Mouse (Mus musculus) ovary, adult 2 months (tissue): ENCODE data around the gene Tmem262. TPM values are rescaled to one million over a fixed set of nuclear protein-coding genes. Genes with fewer than 3 reads are reported as not detected.

Experiments
- polyA plus RNA-seq: library from polyadenylated mRNA; depleted of rRNA; stranded (reverse); fragments of >200 nt; gene quantifications from 2 replicates; pipeline ENCODE4 v1.2.3, GENCODE M21; 2012; rRNA removed

Gene Tmem262
- not detected in 2 replicates for polyA plus RNA-seq

GRCm38 (mm10) chr19:6079983-6080480 lies at the start of gene Tmem262:
Tmem262 (plus strand) TSS chr19:6080033.

DNA sequence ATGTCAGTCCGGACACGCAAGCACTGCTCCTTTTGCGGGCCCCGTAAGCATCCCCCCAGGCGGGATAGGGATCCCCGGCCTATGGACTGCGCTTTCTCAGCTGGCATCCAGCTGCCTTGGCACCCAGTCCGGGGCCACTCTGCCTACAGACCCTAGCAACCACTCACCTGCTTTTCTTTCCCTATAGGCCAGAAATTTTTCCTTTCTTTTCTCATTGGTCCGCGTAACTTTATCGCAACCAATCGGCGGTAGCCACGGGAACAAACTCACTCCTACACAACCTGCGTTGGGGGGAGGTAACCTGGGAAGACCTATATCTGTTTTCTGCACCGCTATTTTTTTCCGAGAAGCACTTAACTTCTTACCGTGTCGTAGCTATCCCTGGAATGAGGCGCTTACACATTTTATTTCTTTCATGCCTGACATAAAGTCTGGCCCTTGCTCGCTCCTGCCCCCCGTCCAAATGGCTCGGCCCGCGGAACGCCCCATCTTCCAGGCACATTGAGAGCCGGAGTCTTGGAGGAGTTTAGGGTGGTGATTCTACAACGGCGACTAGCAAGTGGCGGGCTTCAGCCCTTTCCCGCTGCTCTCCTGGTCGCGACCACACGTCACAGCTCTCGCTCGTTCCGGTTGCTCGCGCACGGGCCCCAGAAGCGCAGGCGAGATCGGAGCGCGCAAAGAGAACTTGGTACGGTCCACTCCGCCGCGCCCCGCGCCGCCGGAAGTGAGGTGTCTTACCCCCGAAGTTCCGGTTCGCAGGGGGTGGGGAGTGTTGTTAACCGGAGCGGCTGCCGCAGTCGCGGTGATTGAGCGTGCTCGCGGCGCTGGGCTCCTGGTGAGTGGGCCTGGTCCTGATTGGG lies 33.3 kb upstream of the Tmem262 start, which contains the start of gene Syvn1:
TSS of gene Syvn1 (plus strand) at position 283 of the 860 bp plus-strand sequence.

DNA sequence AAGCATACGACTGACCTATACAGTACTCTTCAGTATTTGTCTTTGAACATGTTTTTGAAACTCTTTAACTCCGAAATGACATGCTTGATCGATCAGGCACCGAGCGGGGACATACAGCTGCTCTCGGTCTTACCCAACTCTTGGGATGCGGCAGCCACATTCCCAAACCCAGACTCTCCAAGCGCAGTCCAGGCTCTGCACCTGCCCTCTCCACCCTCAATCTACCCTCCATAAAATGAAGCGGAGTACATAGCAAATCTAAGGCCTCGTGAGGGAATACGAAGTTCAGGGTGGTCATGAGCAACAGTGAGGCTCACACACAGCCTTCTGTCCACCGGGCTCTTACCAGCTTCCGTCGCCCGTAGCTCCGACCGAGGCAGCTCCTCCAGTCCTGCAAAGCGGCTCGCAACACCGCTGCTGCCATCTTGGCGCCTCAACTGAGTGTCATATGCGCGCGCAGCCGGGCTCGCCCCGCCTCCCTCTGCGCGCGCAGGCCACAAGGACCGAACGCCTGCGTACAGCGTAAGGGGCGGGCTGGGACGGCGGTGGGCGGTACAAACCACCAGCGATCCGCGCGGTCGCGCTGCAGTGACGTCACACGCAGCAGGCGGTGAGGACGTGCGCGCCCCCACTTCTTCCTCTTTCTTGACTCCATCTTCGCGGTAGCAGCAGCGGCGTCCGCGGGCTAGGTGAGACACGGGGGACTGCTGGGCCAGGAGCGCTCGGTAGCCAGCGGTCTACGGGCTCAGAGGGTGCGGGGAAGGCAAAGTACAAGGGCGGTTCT lies 22.3 kb upstream of the Tmem262 start, which contains the start of the genes Mrpl49 and Fau:
TSS of gene Mrpl49 (minus strand) at position 473 of the 784 bp plus-strand sequence.
TSS of gene Fau (plus strand) at position 532 of the 784 bp plus-strand sequence.

DNA sequence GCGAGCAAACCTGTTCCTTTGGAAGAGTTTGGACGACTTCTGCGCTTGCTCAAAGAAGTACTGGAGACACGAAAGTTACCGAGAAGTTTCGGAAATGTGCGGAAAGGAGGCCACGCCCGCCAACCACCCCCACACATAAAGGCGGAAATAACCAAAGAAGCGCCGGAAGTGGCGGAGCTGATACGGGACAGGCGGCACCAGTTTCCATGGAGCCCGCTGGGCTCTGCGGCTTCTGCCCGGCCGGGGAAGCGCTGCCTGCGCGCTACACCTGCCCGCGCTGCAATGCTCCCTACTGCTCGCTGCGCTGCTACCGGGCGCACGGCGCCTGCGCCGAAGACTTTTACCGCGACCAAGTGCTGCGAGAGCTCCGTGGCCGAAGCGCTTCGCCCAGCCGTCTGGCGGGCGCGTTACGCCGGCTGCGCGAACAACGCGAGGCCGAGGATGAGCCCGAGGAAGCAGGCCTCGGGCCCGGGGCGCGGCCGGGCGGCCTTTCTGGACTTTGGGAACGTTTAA lies 18.8 kb upstream of the Tmem262 start, which contains the start of gene Znhit2:
TSS of gene Znhit2 (plus strand) at position 172 of the 513 bp plus-strand sequence.

DNA sequence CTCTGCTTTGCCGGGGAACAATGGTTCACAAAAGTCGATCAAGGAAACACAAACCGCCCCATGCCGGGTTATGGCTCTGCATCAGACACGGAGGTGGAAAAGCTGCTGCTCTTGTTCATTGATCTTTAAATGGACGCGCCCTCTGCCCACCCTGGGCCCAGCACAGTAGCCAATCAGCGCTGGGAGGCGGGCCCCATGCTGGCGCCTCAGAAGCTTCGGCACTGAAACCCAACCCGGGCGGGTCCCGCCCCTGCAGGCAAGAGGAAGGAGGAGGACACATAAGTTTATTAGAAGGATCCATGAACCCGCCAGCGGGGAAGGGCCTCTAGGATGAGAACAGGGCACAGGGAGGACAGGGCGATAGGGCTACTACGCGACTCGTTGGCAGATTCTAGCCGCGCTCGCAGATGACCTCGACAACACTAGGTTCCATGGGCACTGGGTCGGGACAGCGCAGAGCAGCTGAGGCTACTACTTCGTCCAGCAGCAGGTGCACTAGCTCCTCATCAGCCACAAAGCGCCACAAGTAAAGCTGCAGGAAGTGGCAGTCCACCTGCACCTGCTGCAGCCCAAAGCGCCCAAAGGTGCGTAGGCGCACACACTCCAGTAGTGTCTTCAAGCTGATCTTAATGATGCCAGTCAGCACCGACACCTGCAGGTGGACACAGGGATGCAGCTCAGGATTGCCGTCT lies 12.0 kb upstream of the Tmem262 start, which contains the start of gene Tm7sf2:
TSS of gene Tm7sf2 (minus strand) at position 650 of the 692 bp plus-strand sequence.

DNA sequence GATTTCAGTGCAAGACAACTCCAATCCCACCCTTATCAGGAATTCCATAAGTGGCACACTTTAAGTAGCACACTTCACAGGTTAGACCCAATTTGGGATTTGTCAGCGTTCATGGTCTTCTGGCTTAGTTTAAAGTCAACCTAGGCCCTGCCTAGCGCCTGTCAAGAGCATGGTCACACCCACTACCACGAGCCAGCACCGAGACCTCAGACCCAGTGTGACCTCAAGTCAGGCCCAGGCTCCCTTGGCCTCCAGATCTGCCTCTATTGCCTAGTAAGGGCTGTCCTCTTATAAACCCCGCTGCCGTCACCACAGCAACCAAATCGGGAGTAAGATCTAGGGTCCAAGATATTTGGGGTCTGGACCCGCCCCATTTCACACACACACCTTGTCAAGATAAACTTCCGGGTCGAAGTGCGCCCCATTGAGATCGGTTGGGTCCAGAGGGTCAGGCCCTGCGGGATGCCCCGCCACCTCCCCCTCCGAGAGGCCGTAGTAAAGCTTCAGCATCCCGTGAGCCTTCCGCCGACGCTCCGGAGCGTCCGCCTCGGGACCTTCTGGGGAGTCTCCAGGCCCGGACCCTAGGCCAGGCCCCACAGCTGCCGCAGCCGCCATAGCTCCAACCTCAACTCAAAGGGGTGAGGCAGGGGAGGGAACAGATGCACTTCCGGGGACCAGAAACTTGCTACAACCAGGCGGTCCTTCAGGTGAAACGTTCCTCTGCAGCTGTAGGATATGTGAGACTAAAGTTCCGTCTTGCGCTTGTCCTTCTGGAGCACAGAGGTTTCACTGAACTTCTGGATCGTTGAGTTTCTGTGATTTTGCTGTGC lies 3.1 kb upstream of the Tmem262 start, which contains the start of gene Vps51:
TSS of gene Vps51 (minus strand) at position 668 of the 830 bp plus-strand sequence.

DNA sequence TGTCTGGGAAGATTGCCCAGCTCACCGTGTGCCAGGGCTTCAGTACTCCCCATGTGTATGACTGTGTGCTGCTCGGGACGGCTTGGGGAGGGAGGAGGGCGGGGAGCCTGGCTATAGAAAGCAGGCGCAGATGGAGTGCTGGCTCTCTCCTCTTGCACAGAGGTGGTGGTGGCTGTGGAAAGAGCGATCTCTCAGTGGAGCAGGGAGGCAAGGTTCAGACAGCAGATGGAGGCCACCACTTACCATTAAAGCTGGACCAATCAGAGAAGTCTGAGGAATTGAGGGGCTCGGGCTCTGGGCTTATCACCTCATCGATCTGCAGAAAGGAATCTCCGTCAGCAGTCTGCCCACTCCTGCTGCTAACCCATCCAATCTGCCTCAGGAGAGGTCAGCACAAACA lies 2.3 kb downstream of the Tmem262 start, which contains the start of gene Gm28374:
TSS of gene Gm28374 (minus strand) at position 101 of the 400 bp plus-strand sequence.

GRCm38 (mm10) chr19:6084478-6085248 lies 4.8 kb downstream of the Tmem262 start, which contains the start of the genes Zfpl1 and Cdca5:
Zfpl1 (minus strand) TSS chr19:6084956.
Cdca5 (plus strand) TSS chr19:6084983.

DNA sequence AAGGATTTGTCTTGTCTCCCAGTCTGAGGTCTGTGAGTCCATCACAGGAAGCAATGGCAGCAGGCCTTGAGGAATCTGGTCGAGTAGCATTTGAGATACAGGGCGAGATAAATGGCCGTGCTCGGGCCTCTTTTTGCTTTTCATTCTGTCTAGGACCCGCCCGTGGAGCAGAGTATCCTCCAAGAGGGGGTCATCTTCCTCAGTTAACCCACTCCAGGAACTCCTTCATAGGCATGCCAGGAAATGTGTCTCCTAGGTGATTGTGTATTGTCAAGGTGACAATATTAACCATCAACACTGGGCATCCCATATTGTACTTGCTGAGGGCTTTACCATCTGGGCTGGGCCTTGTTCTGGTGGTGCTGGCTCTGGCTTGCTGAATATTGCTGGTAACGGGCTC lies 14.3 kb downstream of the Tmem262 start, which contains the start of gene AC131692.1:
TSS of gene AC131692.1 (plus strand) at position 301 of the 400 bp plus-strand sequence.

DNA sequence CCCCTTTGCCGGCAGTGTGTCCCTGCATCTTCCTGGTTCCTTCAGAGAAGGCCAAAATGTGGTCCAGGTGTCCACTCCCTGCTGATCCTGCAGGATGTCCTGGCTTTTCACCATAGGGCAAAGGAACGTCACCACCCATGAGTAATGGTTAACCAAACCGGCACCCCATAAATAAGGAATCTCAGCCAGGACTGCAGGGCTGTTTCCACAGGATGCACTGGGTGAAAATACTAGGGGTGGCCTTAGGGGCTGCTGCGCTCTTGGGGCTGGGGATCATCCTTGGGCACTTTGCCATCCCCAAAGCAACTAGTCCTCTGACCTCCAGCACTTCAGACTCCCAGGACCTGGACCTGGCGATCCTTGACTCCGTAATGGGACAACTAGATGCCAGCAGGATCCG lies 25.8 kb downstream of the Tmem262 start, which contains the start of gene Naaladl1:
TSS of gene Naaladl1 (plus strand) at position 197 of the 400 bp plus-strand sequence.

DNA sequence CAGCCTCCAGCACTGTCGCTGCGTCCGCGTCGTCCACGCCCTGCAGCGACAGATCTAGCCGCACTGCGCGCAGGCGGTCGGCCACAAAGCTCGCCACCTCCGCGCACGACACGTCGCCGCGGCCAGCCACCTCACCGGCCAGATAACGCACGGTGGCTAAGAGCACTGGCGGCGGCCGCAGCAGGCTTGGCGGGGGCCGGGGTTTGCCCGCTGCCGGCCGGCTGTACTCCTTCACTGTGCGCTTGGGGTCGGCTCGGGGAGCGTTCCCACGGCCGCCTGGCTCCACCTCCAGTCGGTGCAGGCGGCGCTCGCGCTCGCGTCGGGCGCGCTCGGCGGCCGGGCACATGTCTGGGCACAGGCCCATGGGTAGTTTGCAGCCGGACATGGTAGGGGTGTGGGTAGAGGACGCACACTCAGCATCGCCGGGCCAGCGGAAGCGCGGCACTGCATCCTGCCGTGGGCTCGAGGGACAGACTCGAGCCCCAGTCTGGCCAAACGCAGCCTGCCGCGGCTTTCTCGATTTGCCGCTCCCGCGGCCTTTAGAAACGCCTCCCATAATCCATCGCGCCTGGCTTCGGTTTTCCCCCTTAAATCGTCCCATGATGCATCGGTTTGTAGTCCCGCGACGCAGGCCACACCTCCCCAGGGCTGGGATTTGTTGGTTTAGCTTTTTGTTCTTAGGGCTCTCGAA lies 38.3 kb downstream of the Tmem262 start, which contains the start of gene Sac3d1:
TSS of gene Sac3d1 (minus strand) at position 665 of the 691 bp plus-strand sequence.

DNA sequence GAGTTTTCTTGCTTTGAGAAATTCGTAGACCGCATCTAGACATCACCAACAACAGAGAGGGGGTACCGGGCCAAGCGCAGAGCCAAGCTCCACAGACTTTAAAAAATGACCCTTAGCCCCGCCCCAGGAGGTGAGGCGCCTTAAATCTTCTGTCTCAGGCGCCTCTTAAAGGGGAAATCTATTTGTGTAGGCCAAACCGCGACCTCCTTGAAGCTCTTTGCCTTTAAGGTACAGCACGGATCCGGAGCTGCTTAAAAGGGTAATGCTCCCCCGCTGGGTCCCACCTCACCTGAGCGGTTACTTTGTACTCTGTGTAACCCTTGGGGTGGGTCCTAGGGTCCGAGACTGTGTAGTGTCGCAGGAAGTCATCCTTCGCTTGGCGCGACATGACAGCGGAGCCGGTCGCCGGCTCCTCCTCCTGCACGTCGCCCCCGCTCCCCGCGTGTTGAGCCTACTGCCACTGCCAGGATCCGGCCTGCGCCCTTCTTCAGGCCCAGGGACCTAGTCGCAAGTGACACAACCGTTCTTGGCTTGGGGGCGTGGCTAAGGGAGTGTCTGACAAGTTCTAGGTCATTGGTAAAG lies 48.0 kb downstream of the Tmem262 start, which contains the start of gene Snx15:
TSS of gene Snx15 (minus strand) at position 545 of the 582 bp plus-strand sequence.

Other genes starting within 250 kb of the Tmem262 start
- 28.5 and 32.7 TPM in 2 replicates for gene Frmd8, start 204.8 kb upstream of the Tmem262 start, polyA plus RNA-seq
- gene Slc25a45, start 202.2 kb upstream of the Tmem262 start, polyA plus RNA-seq = 16.3 and 25.9 TPM in 2 replicates
- 0.72 and 0.84 TPM in 2 replicates for gene Tigd3, start 185.9 kb upstream of the Tmem262 start, polyA plus RNA-seq
- 104 and 124 TPM in 2 replicates for gene Dpf2, start 167.0 kb upstream of the Tmem262 start, polyA plus RNA-seq
- gene Cdc42ep2, start 155.2 kb upstream of the Tmem262 start, polyA plus RNA-seq = 8.6 and 9.2 TPM in 2 replicates
- gene Pola2, start 115.8 kb upstream of the Tmem262 start, polyA plus RNA-seq = 29.1 and 51.7 TPM in 2 replicates
- not detected in 2 replicates for gene Slc22a20, start 93.9 kb upstream of the Tmem262 start, polyA plus RNA-seq
- gene Capn1, start 64.1 kb upstream of the Tmem262 start, polyA plus RNA-seq = 43.3 and 43.5 TPM in 2 replicates
- gene Syvn1, start 33.5 kb upstream of the Tmem262 start, polyA plus RNA-seq = 67.4 and 71.4 TPM in 2 replicates
- 18.5 and 22.7 TPM in 2 replicates for gene Mrpl49, start 22.2 kb upstream of the Tmem262 start, polyA plus RNA-seq
- gene Fau, start 22.2 kb upstream of the Tmem262 start, polyA plus RNA-seq = 2,067 and 2,719 TPM in 2 replicates
- 98.8 and 129 TPM in 2 replicates for gene Znhit2, start 18.8 kb upstream of the Tmem262 start, polyA plus RNA-seq
- 64.3 and 73.1 TPM in 2 replicates for gene Tm7sf2, start 11.7 kb upstream of the Tmem262 start, polyA plus RNA-seq
- 102 and 114 TPM in 2 replicates for gene Vps51, start 2.8 kb upstream of the Tmem262 start, polyA plus RNA-seq
- 0.52 and 0.77 TPM in 2 replicates for gene Gm28374, start 2.2 kb downstream of the Tmem262 start, polyA plus RNA-seq
- gene Zfpl1, start 4.9 kb downstream of the Tmem262 start, polyA plus RNA-seq = 107 and 147 TPM in 2 replicates
- gene Cdca5, start 5.0 kb downstream of the Tmem262 start, polyA plus RNA-seq = 5.0 and 7.6 TPM in 2 replicates
- gene AC131692.1, start 14.4 kb downstream of the Tmem262 start, polyA plus RNA-seq = not detected in 2 replicates
- 0.57 and 0.89 TPM in 2 replicates for gene Naaladl1, start 25.7 kb downstream of the Tmem262 start, polyA plus RNA-seq
- 95.3 and 147 TPM in 2 replicates for gene Sac3d1, start 38.6 kb downstream of the Tmem262 start, polyA plus RNA-seq
- gene Snx15, start 48.3 kb downstream of the Tmem262 start, polyA plus RNA-seq = 30.1 and 33.9 TPM in 2 replicates
- gene Batf2, start 61.0 kb downstream of the Tmem262 start, polyA plus RNA-seq = 5.3 and 8.6 TPM in 2 replicates
- gene Arl2, start 61.5 kb downstream of the Tmem262 start, polyA plus RNA-seq = 157 and 174 TPM in 2 replicates
- 0.44 and 0.75 TPM in 2 replicates for gene Majin, start 104.4 kb downstream of the Tmem262 start, polyA plus RNA-seq
- 58.5 and 77.5 TPM in 2 replicates for gene Gpha2, start 146.3 kb downstream of the Tmem262 start, polyA plus RNA-seq
- 108 and 236 TPM in 2 replicates for gene Ppp2r5b, start 155.8 kb downstream of the Tmem262 start, polyA plus RNA-seq
- 59.3 and 62.5 TPM in 2 replicates for gene Atg2a, start 161.6 kb downstream of the Tmem262 start, polyA plus RNA-seq
- gene Ehd1, start 196.7 kb downstream of the Tmem262 start, polyA plus RNA-seq = 255 and 442 TPM in 2 replicates
- 22.0 and 23.7 TPM in 2 replicates for gene Cdc42bpg, start 226.4 kb downstream of the Tmem262 start, polyA plus RNA-seq